Mouse (Mus musculus): ENCODE data around the gene Gm6583.

DNA sequence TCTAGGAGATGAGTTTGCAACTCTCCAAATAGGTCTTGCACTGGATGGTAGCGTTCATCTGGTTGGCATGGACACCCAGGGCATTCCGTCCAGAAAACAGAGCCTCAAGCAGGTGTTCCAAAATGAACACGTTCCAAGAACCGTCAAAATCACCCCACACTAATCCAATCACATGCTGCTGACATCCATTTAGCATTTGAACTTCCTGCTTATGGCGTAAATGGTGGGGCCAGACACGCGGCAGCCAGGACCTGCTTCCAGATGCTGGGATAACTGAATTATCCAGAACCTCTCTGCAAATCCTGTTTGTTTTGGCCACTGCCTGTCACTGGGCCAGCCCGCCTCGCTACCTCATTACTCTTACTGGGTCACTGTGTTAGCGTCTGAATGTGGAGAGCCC, 43.5 kb upstream of the Gm6583 start:
- TF ChIP-seq CTCF (IDR thresholded peaks at IDR 0.05; ENCODE audit: borderline replicate concordance, extremely low read depth, insufficient read depth, insufficient read length) (no peak), POLR2A (IDR thresholded peaks at IDR 0.05; ENCODE audit: borderline replicate concordance, extremely low read depth, insufficient read depth, insufficient read length, poor library complexity, severe bottlenecking) (no peak)
